In the genomic region with DNA sequence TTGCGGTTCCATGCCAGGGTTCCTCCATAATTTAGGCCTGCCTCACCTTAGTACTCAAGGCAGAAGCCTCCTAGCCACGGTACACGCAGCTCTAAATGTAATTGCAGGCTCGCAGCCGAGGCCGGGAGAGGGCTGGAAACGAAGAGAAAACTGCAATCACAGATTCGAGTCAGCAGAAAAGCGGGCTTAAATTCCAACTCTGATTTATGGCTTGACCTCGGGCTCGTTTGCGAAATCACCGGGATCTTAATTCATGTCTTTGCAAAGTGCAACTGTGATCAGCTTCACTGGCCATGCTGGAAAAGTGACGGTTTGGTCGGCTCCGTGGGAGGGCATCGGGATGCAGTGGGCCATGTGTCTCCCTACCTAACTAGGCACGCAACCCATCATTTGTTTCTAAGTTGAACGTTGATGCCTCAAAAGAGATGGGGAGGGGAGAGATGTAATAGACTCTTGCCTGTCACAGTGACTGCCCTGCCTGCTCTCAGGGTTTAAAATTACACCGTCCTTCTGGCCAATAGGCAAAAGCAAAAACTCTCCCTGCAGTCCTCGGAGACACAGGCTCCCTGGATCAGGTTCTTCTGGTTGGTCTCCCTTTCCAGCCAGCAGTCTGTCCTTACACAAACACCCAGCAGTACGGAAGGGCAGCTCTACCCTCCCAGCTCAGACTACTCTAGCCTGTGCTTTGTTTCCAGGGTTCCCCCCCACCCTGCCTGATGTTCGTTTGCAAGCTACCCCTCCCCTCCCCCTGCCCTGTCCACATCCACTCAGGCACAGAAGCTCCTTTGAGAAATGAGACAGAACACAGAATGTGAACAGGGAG, we compare ENCODE assay signal across 8 mouse cellular contexts.
A peak's percentile ranks its signal among the peaks of the same experiment; 100 is the strongest.
DNase-seq lines count a peak whose midpoint lies in the region; ATAC-seq and TF ChIP-seq lines count a peak whose summit lies in the region.

No protein-coding gene starts in this region.

- TF ChIP-seq CTCF in heart, postnatal 0 days (IDR thresholded peaks at IDR 0.05; ENCODE audit: low read depth) = no peak

- H3K4me3 ChIP-seq in heart, postnatal 0 days (ENCODE audit: low read depth, low read length) = peak overlapping the region; percentile 8; the same call in 1 of the 2 replicates
- H3K4me3 ChIP-seq in stomach, embryonic 16.5 days (replicated peaks; ENCODE audit: low read length) = peak overlapping the region; percentile 16

- H3K4me2 ChIP-seq in heart, postnatal 0 days (ENCODE audit: low read depth, low read length) = peak overlapping the region; percentile 48
- peak overlapping the region; percentile 44 for H3K4me2 ChIP-seq in stomach, embryonic 16.5 days (ENCODE audit: low read depth, low read length)

- ATAC-seq in heart, postnatal 0 days (ENCODE audit: insufficient read depth, low read depth) = peak; percentile 59
- ATAC-seq in megakaryocyte, adult 5-6 weeks (ENCODE audit: poor library complexity, severe bottlenecking) = peak; percentile 32
- ATAC-seq in stomach, embryonic 16.5 days (ENCODE audit: insufficient read depth, low FRiP score) = peak; percentile 87

- H3K9me3 ChIP-seq in heart, postnatal 0 days (replicated peaks; ENCODE audit: control insufficient read depth, low read length) = no peaks in the 10 kb centered on the region
- no peaks in the 10 kb centered on the region for H3K9me3 ChIP-seq in stomach, embryonic 16.5 days (replicated peaks; ENCODE audit: control insufficient read depth, low read length)

- H3K27ac ChIP-seq in heart, postnatal 0 days (ENCODE audit: low read depth) = peak overlapping the region; percentile 81
- peak overlapping the region; percentile 81 for H3K27ac ChIP-seq in stomach, embryonic 16.5 days (ENCODE audit: low read length)

- no peak for TF ChIP-seq EP300 in heart, postnatal 0 days (IDR thresholded peaks at IDR 0.05; ENCODE audit: low read depth)

- H3K4me1 ChIP-seq in heart, postnatal 0 days (ENCODE audit: control insufficient read depth, insufficient read depth) = peaks cover 22% of the 10 kb centered on the region
- peaks cover 28% of the 10 kb centered on the region for H3K4me1 ChIP-seq in stomach, embryonic 16.5 days (ENCODE audit: control insufficient read depth, insufficient read depth, low read length)

- peaks cover 10% of the 10 kb centered on the region for H3K36me3 ChIP-seq in heart, postnatal 0 days (replicated peaks; ENCODE audit: control insufficient read depth, insufficient read depth, low read length)
- no peaks in the 10 kb centered on the region for H3K36me3 ChIP-seq in stomach, embryonic 16.5 days (ENCODE audit: control insufficient read depth, insufficient read depth, low read length)

- no peaks in the 10 kb centered on the region for H3K27me3 ChIP-seq in heart, postnatal 0 days (ENCODE audit: control insufficient read depth, insufficient read depth, low read length)
- no peaks in the 10 kb centered on the region for H3K27me3 ChIP-seq in stomach, embryonic 16.5 days (ENCODE audit: control insufficient read depth, insufficient read depth, low read length)

- H3K9ac ChIP-seq in heart, postnatal 0 days (replicated peaks; ENCODE audit: low read depth, low read length) = peak overlapping the region; percentile 49; the same call in 1 of the 2 replicates
- peak overlapping the region; percentile 50 for H3K9ac ChIP-seq in stomach, embryonic 16.5 days (ENCODE audit: low read length)

- 50% methylated on average over 23 of the region's 23 CpGs for WGBS in heart, postnatal 0 days
- 19% methylated on average over 23 of the region's 23 CpGs for WGBS in stomach, embryonic 16.5 days

- peak; percentile 77 to 81 for DNase-seq in adrenal gland, postnatal 36 days
- DNase-seq in fat pad, adult 2 months (ENCODE audit: extremely low read depth, low read depth, low spot score) = peak; percentile 82
- DNase-seq in heart, postnatal 0 days (ENCODE audit: low spot score) = peak; percentile 60
- DNase-seq in kidney, postnatal 25 days = peak; percentile 65 to 76
- DNase-seq in spleen, adult 12 weeks (ENCODE audit: low spot score) = no peak
- no peak for DNase-seq in thymus, postnatal 36 days

Comparison
In these comparisons a context has a peak if more than half of its experiments do, and no peak if none do; other contexts are left out.
1. DNase-seq: peak in adrenal gland, postnatal 36 days (2 of 2), fat pad, adult 2 months (single experiment), heart, postnatal 0 days (single experiment) and kidney, postnatal 25 days (2 of 2); none in spleen, adult 12 weeks (single experiment) and thymus, postnatal 36 days (0 of 2).
2. ATAC-seq: peak in every context shown above with its lines; median percentile 87 in stomach, embryonic 16.5 days; 59 in heart, postnatal 0 days; 32 in megakaryocyte, adult 5-6 weeks.